Mouse (Mus musculus) kidney, adult 2 months (tissue): ENCODE results near the gene Tor1aip1.
A peak's percentile ranks its signal among the peaks of the same experiment; 100 is the strongest.

Experiments
- CTCF ChIP-seq: fragments of 200-500 bp; conservative IDR thresholded peaks from 2 replicates; pipeline ENCODE4 v1.5.1; 2011; ENCODE audit warnings: low read depth, mild to moderate bottlenecking, control low read depth, low read length, moderate library complexity, mixed read lengths; ENCODE audit not compliant: insufficient read depth, insufficient read length
- POLR2A ChIP-seq: fragments of 200-500 bp; IDR thresholded peaks from one replicate; pipeline ENCODE4 v1.6.1; 2011; ENCODE audit warnings: low read depth, low read length, control low read depth

DNA sequence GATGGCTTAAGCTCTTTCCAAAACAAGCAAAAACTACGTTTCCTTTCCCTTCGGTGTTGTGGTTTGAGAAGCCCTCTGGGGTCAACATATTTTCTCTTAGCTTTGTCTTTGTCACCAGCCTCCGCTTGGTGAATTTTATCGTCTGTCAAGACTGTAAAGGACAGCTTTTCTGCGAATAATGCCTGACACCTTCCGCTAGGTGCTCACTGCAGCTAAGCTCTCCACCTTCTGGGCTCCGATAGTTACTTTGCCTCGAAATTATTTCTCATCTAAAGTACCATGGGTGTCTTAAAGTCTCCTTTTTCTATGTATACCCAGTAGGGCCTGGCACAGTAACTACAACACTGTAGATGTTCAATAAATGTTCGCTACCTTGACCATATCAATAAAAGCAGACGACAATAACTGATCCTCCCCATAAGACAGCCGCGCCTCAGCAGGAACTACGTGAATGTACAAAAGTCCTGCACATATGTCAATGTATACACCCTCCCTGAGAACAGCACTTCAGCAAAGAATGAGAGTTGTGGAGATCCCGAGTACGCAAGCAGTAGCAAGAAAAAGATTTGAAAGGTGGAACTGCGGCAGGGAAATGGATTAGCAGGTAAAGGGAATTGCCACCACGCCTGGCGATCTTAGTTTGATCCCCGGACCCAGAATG, 62.4 kb downstream of the Tor1aip1 start:
- no peak for TF ChIP-seq POLR2A
- TF ChIP-seq CTCF: 0 out of 2 replicates have a peak, but pooled peaks have one; percentile 20
